Mouse (Mus musculus): Measurements from ENCODE around the gene Ubr2. TPM values are rescaled to one million over a fixed set of nuclear protein-coding genes. Genes with fewer than 3 reads are reported as not detected.

Ubr2 gene
- total RNA-seq, 1 experiment, result 30.8 TPM

GRCm38 (mm10) chr17:46895426-46895825, 114.9 kb downstream of the Ubr2 start:
- H3K9me3 ChIP-seq (ENCODE audit: control insufficient read depth, insufficient read depth, low read depth, low read length), result no peaks in the 10 kb centered on the region
- no peak for DNase-seq (ENCODE audit: low read depth, low spot score)
- peaks cover 4 to 11% of the 10 kb centered on the region in 2 experiments; a peak in 3 of 4 replicates for H3K4me1 ChIP-seq (ENCODE audit: control insufficient read depth in 2 of 2, insufficient read depth in 2 of 2, low read length in 2 of 2, poor library complexity in 1 of 2)
- H3K4me3 ChIP-seq (ENCODE audit: insufficient read depth in 1 of 2, low read depth in 1 of 2, low read length in 2 of 2, poor library complexity in 1 of 2, severe bottlenecking in 1 of 2), result no peak overlapping the region
- no peak overlapping the region for H3K9ac ChIP-seq (ENCODE audit: insufficient read depth, low read depth, low read length, poor library complexity, severe bottlenecking)
- H3K27ac ChIP-seq (ENCODE audit: insufficient read depth, low read depth, low read length, poor library complexity, severe bottlenecking), result no peak overlapping the region
- peaks cover 4% of the 10 kb centered on the region; the same call in 1 of the 2 replicates for H3K36me3 ChIP-seq (ENCODE audit: control insufficient read depth, insufficient read depth, low read length, poor library complexity, severe bottlenecking)
- no peak for TF ChIP-seq ZC3H11A (IDR thresholded peaks at IDR 0.05; ENCODE audit: borderline replicate concordance, low read depth, low read length)
- no peak for TF ChIP-seq ZNF384 (IDR thresholded peaks at IDR 0.05; ENCODE audit: low read depth, low read length)
- no peak for TF ChIP-seq HCFC1 (IDR thresholded peaks at IDR 0.05; ENCODE audit: borderline replicate concordance, insufficient read depth, low read length)
- no peak for TF ChIP-seq CHD2 (IDR thresholded peaks at IDR 0.05; ENCODE audit: low read depth, low read length)
- TF ChIP-seq MAFK (IDR thresholded peaks at IDR 0.05; ENCODE audit: insufficient read depth, low read depth, low read length), result no peak
- in situ Hi-C loops (cut with MboI; ENCODE audit: low sequenced_read_pairs in 2 of 2, unreplicated experiment in 2 of 2), result no loop called here

DNA sequence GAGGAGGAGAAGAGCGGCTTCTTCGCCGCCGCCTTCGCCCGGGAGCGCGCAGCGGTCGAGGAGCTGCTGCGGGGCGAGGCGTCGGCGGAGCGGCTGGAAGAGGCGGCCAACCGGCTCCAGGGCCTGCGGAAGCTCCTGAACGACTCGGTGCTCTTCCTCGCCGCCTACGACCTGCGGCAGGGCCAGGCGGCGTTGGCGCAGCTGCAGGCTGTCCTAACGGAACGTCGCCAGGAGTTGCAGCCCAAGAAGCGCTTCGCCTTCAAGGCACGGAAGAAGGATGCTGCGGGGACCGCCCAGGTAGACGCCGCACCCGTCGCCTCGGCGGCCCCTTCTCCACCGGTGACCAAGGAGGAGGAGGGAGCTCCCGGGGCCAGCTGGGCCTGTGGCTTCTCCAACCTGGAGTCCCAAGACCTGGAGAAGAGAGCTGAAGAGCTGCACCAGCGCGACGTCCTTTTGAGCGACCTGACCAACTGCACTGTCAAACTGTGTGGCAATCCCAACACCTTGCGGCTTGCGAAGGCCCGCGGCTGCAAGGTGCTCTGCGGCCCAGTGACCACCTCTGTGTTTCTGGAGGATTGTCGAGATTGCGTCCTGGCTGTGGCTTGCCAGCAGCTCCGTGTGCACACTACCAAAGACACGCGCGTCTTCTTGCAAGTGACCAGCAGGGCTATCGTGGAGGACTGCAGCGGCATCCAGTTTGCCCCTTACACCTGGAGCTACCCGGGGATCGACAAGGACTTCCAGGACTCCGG, 119.3 kb downstream of the Ubr2 start:
- peak overlapping the region; percentile 87 for H3K9ac ChIP-seq (ENCODE audit: insufficient read depth, low read depth, low read length, poor library complexity, severe bottlenecking)
- H3K4me3 ChIP-seq (ENCODE audit: insufficient read depth in 1 of 2, low read depth in 1 of 2, low read length in 2 of 2, poor library complexity in 1 of 2, severe bottlenecking in 1 of 2), result peak overlapping the region; percentile 80 to 98
- H3K4me1 ChIP-seq (ENCODE audit: control insufficient read depth in 2 of 2, insufficient read depth in 2 of 2, low read length in 2 of 2, poor library complexity in 1 of 2), result peaks cover 4 to 17% of the 10 kb centered on the region in 2 experiments; a peak in 3 of 4 replicates
- H3K9me3 ChIP-seq (ENCODE audit: control insufficient read depth, insufficient read depth, low read depth, low read length), result no peaks in the 10 kb centered on the region
- DNase-seq (ENCODE audit: low read depth, low spot score), result no peak
- 0 out of 2 replicates have a peak overlapping the region, but pooled peaks have one; percentile 3 for H3K27ac ChIP-seq (ENCODE audit: insufficient read depth, low read depth, low read length, poor library complexity, severe bottlenecking)
- TF ChIP-seq HCFC1 (IDR thresholded peaks at IDR 0.05; ENCODE audit: borderline replicate concordance, insufficient read depth, low read length) (no peak), CHD2 (IDR thresholded peaks at IDR 0.05; ENCODE audit: low read depth, low read length) (no peak), MAFK (IDR thresholded peaks at IDR 0.05; ENCODE audit: insufficient read depth, low read depth, low read length) (no peak), ZC3H11A (IDR thresholded peaks at IDR 0.05; ENCODE audit: borderline replicate concordance, low read depth, low read length) (no peak), ZNF384 (IDR thresholded peaks at IDR 0.05; ENCODE audit: low read depth, low read length) (no peak)
- in situ Hi-C loops (cut with MboI; ENCODE audit: low sequenced_read_pairs in 2 of 2, unreplicated experiment in 2 of 2), result no loop called here
- peaks cover 4% of the 10 kb centered on the region; the same call in 1 of the 2 replicates for H3K36me3 ChIP-seq (ENCODE audit: control insufficient read depth, insufficient read depth, low read length, poor library complexity, severe bottlenecking)

DNA sequence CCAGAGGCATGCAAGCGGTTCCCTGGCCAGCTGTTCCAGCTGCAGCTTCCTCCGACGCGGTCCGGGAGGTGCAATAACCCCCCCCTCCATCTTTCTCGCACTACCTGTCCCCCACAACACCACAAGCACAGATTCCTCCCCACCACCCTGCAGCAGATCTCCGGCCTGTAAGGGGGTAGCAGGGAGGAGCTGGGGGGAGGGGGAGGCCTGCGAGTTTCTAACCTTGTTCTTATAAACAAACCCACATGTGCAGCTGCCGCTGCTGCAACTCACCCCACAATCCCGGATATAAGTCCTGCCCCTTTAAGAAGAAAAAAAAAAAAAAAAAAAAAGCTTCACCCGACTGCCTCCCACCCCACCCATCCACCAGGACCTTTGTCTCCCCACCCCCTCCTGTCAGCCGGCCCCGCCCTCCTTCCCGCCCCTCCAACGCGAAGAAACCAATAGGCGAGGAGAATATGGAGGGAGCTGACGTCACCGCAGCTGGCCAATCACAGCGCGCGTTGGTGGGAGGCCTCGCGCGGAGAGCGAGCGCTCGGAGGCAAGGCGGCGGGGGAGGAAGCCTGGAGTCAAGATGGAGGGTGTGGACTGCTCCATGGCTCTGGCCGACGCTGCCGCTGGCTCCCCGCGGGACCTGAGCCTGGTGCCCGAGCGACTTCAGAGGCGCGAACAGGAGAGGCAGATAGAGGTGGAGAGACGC, 120.1 kb downstream of the Ubr2 start, which contains the start of gene Tbcc:
Gene Tbcc (plus strand): TSS at position 569 of the 700 bp plus-strand sequence.
- peak; percentile 98 for DNase-seq (ENCODE audit: low read depth, low spot score)
- H3K9me3 ChIP-seq (ENCODE audit: control insufficient read depth, insufficient read depth, low read depth, low read length), result no peaks in the 10 kb centered on the region
- H3K36me3 ChIP-seq (ENCODE audit: control insufficient read depth, insufficient read depth, low read length, poor library complexity, severe bottlenecking), result peaks cover 4% of the 10 kb centered on the region; the same call in 1 of the 2 replicates
- in situ Hi-C loops (cut with MboI; ENCODE audit: low sequenced_read_pairs in 2 of 2, unreplicated experiment in 2 of 2), result no loop called here
- peak within 1 kb of the TSS; percentile 87 for H3K9ac ChIP-seq (ENCODE audit: insufficient read depth, low read depth, low read length, poor library complexity, severe bottlenecking)
- peak; percentile 99 for TF ChIP-seq ZNF384 (IDR thresholded peaks at IDR 0.05; ENCODE audit: low read depth, low read length)
- TF ChIP-seq MAFK (IDR thresholded peaks at IDR 0.05; ENCODE audit: insufficient read depth, low read depth, low read length), result no peak
- TF ChIP-seq HCFC1 (IDR thresholded peaks at IDR 0.05; ENCODE audit: borderline replicate concordance, insufficient read depth, low read length), result peak; percentile 29
- TF ChIP-seq CHD2 (IDR thresholded peaks at IDR 0.05; ENCODE audit: low read depth, low read length), result peak; percentile 23; the same call in 1 of the 2 replicates
- H3K4me3 ChIP-seq (ENCODE audit: insufficient read depth in 1 of 2, low read depth in 1 of 2, low read length in 2 of 2, poor library complexity in 1 of 2, severe bottlenecking in 1 of 2), result peak within 1 kb of the TSS; percentile 87 to 98
- H3K27ac ChIP-seq (ENCODE audit: insufficient read depth, low read depth, low read length, poor library complexity, severe bottlenecking), result peak within 1 kb of the TSS; percentile 59; the same call in 1 of the 2 replicates
- peaks cover 6 to 22% of the 10 kb centered on the region in 2 experiments for H3K4me1 ChIP-seq (ENCODE audit: control insufficient read depth in 2 of 2, insufficient read depth in 2 of 2, low read length in 2 of 2, poor library complexity in 1 of 2)

- TF ChIP-seq CHD2 (IDR thresholded peaks at IDR 0.05; ENCODE audit: low read depth, low read length) (no peak), MAFK (IDR thresholded peaks at IDR 0.05; ENCODE audit: insufficient read depth, low read depth, low read length) (no peak), ZNF384 (IDR thresholded peaks at IDR 0.05; ENCODE audit: low read depth, low read length) (0 out of 2 replicates have a peak, but pooled peaks have one; percentile 0), HCFC1 (IDR thresholded peaks at IDR 0.05; ENCODE audit: borderline replicate concordance, insufficient read depth, low read length) (no peak), ZC3H11A (IDR thresholded peaks at IDR 0.05; ENCODE audit: borderline replicate concordance, low read depth, low read length) (no peak)
- peaks cover 6 to 22% of the 10 kb centered on the region in 2 experiments for H3K4me1 ChIP-seq (ENCODE audit: control insufficient read depth in 2 of 2, insufficient read depth in 2 of 2, low read length in 2 of 2, poor library complexity in 1 of 2)
- H3K27ac ChIP-seq (ENCODE audit: insufficient read depth, low read depth, low read length, poor library complexity, severe bottlenecking), result peak overlapping the region; percentile 59; the same call in 1 of the 2 replicates
- no peak for DNase-seq (ENCODE audit: low read depth, low spot score)
- peak overlapping the region; percentile 75 for H3K9ac ChIP-seq (ENCODE audit: insufficient read depth, low read depth, low read length, poor library complexity, severe bottlenecking)
- H3K4me3 ChIP-seq (ENCODE audit: insufficient read depth in 1 of 2, low read depth in 1 of 2, low read length in 2 of 2, poor library complexity in 1 of 2, severe bottlenecking in 1 of 2), result peak overlapping the region; percentile 87 to 93
- H3K36me3 ChIP-seq (ENCODE audit: control insufficient read depth, insufficient read depth, low read length, poor library complexity, severe bottlenecking), result peaks cover 4% of the 10 kb centered on the region; the same call in 1 of the 2 replicates
- no peaks in the 10 kb centered on the region for H3K9me3 ChIP-seq (ENCODE audit: control insufficient read depth, insufficient read depth, low read depth, low read length)
- in situ Hi-C loops (cut with MboI; ENCODE audit: low sequenced_read_pairs in 2 of 2, unreplicated experiment in 2 of 2), result no loop called here
These were observed 120.8 kb downstream of the Ubr2 start for GRCm38 (mm10) chr17:46889450-46890084.

All from ES-E14 (cell line).